Mouse (Mus musculus): ENCODE data around the gene Ctcf.

Ctcf gene

DNA sequence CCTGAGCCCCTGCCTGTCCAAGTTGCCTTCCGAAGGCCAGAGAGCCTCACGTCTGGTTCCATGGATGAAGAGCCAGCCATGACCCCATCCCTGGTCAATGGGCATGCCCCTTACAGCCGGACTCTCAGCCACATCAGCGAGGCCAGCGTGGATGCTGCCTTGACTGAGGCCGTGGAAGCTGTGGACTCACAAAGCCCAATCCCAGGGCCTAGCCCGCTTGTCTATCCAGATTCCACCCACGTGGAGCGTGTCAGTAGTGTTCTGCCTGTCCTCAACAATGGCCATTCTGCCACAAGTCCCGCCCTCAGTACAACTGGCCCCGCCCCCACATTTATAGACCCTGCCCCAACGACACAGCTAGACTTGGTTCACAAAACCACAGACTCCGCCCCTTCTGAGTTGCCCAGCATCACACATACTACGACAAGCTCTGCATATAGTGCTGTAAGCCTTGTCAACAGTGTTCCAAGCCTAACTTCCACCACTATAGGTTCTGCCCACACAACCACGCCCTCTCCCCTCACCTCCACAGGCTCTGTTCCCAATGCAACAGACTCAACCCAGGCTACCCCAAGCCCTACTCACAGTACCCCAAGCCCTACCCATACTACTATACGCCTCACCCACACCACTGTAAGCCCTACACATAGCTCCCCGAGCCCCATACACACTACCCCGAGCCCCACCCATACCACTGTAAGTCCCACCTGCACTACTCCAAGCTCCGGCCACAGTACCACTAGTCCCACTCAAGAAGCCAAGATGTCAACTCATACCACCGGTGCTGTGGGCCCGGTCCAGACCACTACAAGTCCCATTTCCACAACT lies 18.7 kb upstream of the Ctcf start:
- DNase-seq (ENCODE audit: low read depth, low spot score): no peak

DNA sequence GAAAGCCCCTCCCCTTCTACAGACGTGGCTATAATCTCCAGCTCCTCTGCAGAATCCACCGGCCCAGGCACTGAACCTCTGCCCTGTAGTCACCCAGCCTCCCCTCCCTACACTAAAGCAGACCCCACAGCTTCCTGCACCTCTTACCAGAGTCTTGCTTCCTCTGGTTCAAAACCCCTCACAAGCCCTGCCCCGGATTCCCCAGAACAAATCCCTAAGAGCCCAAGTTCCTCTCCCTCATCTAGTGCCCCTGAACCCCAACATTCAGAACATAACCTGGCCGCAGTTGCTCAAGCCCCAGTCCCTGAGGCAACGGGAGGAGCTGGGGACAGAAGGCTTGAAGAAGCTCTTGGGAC lies 18.1 kb upstream of the Ctcf start:
- DNase-seq (ENCODE audit: low read depth, low spot score): no peak

DNA sequence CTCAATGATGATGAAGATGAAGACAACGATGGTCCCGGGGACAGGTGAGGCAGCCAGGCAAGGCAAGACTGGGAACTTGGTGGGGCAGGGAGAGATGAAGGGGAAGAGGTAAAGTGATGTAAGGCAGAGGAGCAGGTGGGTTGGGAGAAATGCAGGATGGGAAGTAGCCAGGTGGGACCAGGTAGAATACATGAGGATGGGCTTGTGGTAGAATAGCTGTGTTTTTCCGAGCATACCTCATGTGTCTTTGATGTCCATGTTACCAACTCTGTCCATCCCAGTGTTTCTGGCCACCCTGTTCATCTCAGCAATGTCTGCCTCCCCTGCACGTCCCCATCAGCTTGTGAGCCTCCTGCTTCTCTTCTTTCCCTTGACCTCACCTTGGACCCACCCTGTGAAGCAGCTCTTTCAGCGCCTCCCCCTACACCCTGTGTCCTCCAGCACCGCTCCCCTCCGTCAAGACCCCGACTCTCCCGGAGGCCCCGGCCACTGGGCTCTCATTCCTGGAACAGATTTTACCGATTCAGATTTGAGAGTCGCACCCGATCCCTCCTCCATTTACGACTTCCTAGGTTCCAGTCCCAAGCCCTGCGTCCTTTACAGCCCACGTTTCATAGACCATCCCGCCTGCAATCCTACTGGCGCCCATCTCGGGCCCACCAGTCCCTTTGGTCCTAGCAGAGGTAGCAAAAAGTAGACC lies 17.3 kb upstream of the Ctcf start:
- DNase-seq (ENCODE audit: low read depth, low spot score): no peak

DNA sequence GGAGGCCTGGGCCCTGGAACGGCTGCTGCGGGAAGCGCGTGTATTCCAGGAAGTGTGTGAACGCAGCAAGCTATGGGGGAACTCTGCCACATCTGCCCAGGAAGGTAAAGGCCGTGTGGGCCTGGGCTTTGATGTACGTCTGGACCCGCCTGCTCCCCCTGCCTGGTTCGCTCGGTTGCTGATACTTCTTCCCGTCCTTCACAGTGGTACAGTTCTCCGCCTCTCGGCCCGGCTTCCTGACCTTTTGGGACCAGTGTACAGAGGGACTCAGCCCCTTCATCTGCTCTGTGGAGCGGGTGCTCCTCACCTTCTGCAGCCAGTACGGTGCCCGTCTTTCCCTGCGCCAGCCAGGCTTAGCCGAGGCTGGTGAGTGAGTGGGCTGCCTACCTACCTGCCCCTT lies 16.2 kb upstream of the Ctcf start:
- no peak for DNase-seq (ENCODE audit: low read depth, low spot score)

DNA sequence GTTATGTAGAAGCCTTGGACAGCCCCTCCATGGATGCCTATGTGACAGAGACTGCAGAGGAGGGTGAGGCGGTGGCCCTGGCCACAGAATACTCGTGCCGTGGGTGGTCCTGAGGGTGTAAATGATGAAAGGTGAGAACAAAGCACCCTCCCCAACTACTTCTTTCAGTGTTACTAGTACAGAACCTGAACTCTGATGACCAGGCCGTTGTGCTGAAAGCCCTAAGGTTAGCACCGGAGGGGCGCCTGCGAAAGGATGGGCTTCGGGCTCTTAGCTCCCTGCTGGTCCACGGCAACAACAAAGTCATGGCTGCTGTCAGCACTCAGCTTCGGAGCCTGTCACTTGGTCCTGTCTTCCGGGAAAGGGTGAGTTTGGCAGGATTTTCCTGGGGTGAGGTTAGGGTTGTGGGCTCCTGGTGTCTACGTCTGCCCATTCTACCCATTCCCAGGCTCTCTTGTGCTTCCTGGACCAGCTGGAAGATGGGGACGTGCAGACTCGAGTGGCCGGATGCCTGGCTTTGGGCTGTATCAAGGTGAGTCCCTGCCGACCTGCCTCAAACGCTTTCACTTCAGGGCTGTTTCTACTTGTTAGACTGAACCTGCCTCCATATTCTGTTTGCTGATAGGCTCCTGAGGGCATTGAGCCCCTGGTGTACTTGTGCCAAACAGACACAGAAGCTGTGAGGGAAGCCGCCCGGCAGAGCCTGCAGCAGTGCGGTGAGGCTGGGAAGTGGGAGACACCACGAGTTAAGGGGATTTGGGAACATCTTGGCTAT lies 15.2 kb upstream of the Ctcf start:
- DNase-seq (ENCODE audit: low read depth, low spot score): no peak

DNA sequence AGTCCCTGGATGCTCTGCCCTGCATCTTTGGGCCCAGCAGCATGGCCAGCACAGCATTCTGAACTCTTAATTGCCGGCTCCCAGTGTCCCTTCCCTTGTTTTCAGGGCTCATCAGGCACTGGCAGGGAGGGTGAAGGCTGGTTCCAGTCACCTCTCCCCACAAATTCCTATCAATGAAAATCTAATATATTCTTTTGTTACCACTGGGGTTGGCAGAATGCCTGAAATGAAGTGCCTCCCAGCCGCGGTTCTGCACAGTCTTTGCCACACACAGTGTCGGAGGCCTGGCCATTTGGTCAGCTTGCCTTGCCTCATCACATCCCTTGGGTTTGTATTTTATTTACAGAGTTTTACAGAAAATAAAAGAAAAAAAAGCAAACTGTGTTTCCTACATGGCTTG lies 14.5 kb upstream of the Ctcf start:
- DNase-seq (ENCODE audit: low read depth, low spot score): no peak

DNA sequence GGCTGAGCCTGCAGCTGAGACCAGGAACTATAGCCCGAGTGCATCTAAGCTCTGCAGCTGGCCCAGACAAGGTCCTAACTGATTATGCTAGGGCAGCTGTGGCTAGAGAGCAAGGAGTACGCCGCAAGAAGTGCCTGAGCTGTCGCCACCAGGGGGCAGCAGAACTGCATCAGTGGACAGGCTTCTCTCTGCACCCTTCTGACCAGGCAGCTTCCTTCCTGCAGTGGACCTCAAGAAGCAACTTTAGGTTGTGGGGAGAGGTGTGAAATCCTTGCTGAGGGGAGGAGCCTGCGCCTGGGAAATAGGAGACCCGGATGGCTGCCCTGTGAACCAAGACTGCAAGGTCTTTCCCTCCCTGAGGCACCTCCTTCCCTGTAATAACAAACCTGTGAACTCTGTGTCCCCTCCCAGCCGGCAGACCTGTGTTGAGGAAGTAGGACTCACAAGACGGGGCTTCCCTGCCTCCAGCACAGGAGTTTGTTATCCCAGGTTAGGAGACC lies 13.9 kb upstream of the Ctcf start:
- DNase-seq (ENCODE audit: low read depth, low spot score): peak; percentile 84

DNA sequence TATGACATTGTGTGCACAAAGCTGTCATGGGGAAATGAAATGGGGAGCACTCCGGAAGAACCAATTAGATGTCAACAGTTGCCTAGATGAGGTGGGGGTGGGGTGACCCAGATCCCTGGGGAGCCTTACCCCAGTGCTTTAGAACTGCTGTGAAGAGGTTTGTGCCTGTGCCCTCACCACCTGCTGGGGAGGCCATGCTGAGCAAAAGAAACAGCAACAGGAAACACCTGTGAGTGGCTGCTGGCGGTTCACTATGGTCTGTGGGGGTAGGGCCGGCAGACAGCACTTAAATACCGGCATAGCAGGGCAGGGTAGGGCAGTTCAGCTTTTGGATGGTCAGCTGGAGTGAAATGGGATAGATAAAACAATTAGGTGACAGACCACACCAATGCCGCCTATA lies 13.2 kb upstream of the Ctcf start:
- no peak for DNase-seq (ENCODE audit: low read depth, low spot score)

DNA sequence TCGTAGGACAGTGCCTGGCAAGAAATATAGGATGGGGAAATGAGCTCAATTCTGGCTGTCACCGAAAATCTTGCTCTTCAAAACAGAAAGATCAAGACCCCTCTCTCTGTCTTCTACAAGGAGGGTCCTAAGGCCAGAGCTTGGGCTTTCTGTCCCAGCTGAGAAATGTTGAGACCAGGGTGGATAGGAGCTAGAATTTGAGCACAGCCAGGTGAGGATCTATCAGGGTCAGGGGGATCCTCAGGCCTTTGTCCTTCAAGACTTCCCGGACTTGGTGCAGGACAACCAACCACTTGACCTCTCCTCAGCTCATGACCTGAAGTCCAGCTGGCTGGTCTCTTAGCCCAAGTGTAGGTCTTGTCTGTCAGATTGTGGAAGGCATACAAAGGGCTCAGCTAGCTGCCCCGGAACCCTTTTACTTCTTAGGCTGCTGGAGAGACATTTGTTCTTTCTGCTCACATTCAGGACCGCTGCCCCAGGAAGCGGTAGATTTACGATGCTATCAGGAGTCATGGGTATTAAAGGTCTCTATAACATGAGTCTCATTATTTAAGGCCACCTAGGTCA lies 12.6 kb upstream of the Ctcf start:
- DNase-seq (ENCODE audit: low read depth, low spot score): no peak

DNA sequence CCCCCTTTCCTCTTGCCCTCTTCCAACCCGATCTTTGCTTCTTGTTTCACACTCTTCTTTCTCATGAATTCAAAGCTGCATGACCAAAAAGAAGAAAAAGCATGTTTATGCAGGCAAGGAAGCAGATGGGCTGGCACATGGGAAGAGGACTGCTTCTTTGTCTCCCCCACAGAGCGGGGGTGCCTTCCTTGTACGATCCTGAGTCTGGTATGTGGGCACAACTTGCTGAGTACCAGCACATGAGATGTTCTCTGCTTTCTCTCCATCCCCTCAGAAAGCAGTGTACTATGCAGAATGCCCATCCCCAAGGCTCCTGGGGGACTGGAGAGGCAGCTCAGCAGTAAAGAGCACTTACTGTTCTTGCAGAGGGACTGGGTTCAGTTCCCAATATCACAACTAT lies 12.0 kb upstream of the Ctcf start:
- peak; percentile 94 for DNase-seq (ENCODE audit: low read depth, low spot score)

DNA sequence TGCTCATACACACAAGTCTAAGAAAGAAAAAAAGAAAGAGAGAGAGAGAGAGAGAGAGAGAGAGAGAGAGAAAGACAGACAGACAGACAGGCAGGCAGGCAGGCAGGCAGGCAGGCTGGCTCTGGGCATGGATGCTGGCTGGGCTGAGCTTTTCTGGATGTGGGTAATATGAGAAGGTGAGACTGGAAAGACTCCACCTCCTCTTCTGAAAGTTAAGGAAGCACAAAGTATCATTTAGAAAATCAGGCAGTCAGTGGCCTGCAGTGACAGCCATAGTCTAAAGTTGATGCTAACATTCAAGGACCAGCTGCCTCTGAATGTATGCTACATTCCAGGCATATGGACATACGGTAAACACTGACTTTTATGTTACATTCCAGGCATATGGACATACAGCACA lies 11.5 kb upstream of the Ctcf start:
- DNase-seq (ENCODE audit: low read depth, low spot score): no peak

DNA sequence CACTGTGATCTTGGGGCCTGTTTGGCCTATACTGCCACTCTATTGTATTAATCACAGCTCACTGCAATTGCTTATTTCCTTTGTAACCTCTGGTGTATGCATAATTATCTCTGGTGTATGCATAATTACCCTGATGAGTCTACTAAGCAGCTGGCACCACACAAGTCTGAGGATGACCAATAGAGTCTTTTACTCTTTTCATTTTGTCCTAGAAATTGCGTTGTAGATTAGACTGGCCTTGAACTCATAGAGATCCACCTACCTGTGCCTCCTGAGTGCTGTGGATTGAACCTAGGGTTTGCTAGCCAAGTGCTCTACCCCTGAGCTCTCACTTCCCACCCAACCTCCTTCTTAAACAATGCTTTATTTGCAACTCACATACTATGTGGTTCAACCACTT lies 10.3 kb upstream of the Ctcf start:
- no peak for DNase-seq (ENCODE audit: low read depth, low spot score)

DNA sequence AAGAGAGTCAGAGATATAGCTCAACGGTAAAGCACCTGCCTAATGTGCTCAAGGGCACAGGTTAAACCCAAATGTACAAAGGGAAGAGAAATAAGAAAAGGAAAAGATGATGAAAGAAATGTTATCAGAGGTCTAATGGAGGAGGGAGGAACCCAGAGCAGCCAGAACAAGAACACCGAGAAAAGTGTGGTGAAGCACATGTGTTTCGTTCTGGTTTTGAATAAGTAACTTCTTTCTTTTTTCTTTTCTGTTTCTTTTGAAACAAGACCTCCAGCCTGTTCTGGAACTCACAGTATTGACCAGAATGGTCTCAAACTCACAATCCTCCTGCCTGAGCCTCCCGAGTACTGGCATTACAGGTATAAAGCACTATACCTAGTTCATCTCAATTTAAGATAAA lies 7.0 kb upstream of the Ctcf start:
- no peak for DNase-seq (ENCODE audit: low read depth, low spot score)

DNA sequence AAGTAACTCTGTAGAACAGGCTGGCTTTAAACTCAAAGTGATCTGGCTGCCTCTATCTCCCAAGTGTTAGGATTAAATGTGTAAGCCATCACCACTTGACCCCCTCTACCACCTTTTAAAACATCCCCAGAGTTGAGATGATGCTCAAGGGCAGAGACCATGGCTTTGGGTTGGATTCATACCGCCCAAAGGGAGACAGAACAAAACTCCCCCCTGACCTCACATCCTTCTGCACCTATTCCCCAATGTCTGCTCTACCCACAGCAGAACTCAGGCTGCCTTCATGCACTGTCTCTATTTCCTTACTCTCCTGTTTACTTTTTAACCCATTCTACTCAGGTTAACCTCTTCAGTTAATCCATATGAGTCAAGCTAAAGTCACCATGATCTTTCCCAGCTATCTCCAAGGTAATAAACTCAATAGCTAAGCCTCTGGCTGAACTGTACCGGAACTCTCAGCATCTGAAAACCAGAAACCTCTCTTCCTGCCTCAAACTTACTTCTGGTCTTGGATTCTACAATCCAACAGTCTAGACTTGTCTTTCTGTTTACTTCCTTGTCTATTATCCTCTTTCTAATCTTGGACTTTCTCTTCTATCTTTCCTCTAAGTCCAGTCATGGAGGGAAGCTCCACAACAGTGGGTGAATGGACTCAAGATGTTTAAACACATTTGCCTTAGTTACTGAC lies 1.5 kb upstream of the Ctcf start:
- DNase-seq (ENCODE audit: low read depth, low spot score): no peak

DNA sequence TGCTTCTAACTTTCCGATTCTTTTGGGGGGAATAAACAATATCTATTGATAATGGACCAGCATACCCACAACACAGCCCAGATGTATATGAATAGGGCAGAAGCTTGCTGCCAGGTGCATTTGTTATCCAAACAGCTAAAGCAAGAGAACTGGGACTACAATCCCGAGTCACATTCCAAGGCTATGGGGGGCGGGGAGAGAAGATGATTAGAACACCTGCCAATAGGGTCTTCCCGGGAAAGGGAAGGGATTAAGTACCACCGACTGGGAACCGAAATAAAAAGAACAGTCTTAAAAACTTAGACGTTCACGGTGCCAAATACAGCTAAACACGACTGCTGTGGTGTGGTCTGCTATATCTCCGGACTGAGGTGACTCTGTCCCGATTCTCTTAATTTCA lies 887 bp upstream of the Ctcf start:
- DNase-seq (ENCODE audit: low read depth, low spot score): no peak

DNA sequence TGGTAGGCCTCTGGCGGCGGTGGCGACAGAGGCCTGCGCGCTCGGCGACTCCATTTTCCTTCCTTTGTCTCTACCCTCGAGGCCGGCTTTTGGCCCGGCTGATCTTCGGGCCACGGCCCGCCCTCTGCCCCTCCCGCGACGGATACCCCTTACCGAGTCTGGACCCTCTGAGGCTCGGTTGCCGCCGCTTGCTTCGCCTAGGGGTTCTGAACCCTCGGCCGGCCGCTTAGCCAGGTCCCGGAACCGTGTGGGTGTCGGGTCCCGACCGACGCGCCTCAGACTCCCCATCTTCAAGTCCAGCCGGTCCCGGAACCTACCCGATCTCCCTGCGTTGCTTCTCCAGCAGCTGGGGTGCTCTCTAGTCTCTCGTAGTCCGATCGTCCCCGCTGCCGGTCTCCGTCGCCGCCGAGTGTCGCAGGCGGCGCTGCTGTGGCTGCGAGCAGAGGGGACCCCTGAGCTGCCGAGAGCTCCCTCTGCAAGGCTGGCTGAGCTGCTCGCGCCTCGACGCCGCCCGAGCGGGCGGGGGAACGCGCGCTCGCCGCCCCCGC lies 669 bp downstream of the Ctcf start, which contains the start of gene Agrp:
Gene Agrp, minus strand, starts transcription at position 431 of the 548 bp plus-strand sequence.
- DNase-seq (ENCODE audit: low read depth, low spot score): no peak

DNA sequence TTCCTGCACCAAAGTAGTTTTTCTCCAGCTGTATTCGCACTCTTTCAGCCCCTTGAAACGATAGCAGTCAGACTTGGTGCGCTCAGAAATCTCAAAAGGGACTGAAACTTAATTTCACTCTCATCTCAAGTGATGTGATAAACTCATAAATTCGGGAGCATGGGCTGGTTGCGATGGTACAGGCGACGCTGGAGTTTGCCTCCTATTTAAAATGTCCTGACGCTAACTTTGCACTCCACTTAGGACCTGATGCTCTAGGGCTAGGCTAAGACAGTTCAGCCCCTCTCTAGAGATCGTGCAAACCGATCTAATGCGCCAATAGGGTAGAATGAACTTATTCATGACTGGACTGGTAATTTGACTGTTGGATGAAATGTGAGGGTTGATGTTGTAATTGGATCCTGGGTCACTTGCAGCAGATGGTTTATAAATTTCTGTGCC lies 1.3 kb downstream of the Ctcf start:
- no peak for DNase-seq (ENCODE audit: low read depth, low spot score)

DNA sequence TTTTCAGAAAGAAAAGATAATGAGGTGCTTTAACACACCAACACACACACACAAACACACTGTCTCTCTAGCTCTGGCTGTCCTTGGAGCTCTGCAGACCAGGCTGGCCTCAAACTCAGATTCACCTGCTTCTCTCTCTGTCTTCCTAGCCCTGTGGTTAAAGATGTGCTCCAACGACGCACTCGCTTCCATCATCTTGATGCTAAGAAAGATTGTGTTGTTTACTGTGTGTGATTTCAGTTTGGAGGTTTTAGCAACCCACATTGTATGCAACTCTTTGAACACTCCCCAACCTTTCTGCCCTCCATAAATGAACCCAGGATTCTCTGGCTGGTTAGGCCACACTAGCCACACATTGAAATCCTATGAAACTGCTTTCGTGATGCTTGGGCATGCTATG lies 2.1 kb downstream of the Ctcf start:
- no peak for DNase-seq (ENCODE audit: low read depth, low spot score)

DNA sequence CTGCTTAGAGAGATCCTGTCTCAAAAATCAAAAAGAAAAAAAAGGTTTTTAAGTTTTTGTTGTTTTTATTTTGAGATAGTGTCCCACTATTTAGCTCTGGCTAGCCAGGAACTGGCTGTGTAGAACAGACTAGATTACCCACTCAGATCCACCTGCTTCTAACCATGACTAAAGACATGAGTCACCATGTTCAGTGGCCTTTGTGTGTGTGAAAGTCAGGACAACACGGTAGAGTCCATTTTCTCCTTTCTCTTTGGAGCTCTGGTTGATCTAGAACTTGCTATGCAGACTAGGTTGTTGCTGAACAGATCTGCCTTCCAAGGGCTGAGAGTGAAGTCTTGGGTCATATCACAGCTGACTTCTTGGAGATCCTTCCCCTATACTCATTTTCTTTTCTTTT lies 3.5 kb downstream of the Ctcf start:
- DNase-seq (ENCODE audit: low read depth, low spot score): no peak

DNA sequence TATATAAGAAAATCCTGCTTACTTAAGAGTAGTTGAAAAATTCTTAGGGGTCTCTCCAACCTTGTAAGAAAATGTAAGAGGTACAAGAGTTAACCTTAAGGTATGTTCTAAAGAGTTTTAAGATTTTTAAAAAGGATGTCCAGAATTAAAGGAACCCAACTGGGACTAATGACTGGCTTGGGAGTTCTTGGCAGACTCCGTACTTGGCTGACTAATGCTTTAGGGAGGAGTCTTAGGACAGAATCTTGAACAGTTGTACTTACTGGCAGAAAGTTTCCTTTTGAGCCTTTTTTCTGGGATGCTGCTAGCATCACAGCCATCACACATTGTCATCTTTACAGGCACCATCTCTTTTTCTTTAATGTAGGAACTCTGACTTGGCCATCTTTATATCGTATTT lies 4.1 kb downstream of the Ctcf start:
- DNase-seq (ENCODE audit: low read depth, low spot score): no peak

DNA sequence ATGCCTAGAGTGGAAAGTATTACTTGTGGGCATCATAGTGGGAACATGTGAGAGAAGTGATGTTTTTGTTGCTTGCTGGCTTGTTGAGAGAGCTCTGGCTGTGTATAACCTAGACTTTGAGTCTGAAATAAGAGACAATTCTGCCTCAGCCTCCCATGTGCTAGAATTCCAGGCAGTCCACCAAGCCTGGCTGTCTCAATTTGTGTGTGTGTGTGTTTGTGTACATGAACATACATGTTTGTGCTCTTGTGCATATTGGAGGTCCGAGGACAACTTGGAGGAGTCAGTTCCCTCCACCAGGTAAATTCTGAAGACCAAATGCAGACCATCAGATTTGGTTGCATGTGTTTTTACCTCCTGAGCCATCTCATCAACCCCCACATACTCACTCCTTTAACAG lies 8.8 kb downstream of the Ctcf start:
- DNase-seq (ENCODE audit: low read depth, low spot score): no peak

All from telencephalon, adult 2 months (tissue).